Mouse (Mus musculus) forebrain, embryonic 15.5 days (tissue): ENCODE results near the gene Thsd4. TPM values are rescaled to one million over a fixed set of nuclear protein-coding genes. Genes with fewer than 3 reads are reported as not detected.

Experiments used
- ATAC-seq: fragments of 200-750 bp; cut with Nextera tagmentation; replicated peaks from 2 replicates; pipeline ENCODE4 v1.8.0; 2017; ENCODE audit warnings: mild to moderate bottlenecking, moderate TSS enrichment, moderate library complexity
- H3K27ac ChIP-seq: fragments of 300-500 bp; sonication (generic); replicated peaks from 2 replicates; pipeline ENCODE4 v1.5.1; 2015; ENCODE audit warnings: mild to moderate bottlenecking, inconsistent platforms
- H3K27me3 ChIP-seq: fragments of 300-500 bp; sonication (generic); 2 replicates; pipeline ENCODE4 v1.6.1; 2015; ENCODE audit warnings: inconsistent platforms
- H3K36me3 ChIP-seq: fragments of 300-500 bp; sonication (generic); 2 replicates; pipeline ENCODE4 v1.6.1; 2015; ENCODE audit warnings: mild to moderate bottlenecking, inconsistent platforms
- H3K4me1 ChIP-seq: fragments of 300-500 bp; sonication (generic); 2 replicates; pipeline ENCODE4 v1.6.1; 2015; ENCODE audit warnings: inconsistent platforms
- H3K4me2 ChIP-seq: fragments of 300-500 bp; sonication (generic); replicated peaks from 2 replicates; pipeline ENCODE4 v1.6.1; 2015; ENCODE audit warnings: mild to moderate bottlenecking, inconsistent platforms
- H3K4me3 ChIP-seq: fragments of 300-500 bp; sonication (generic); 2 replicates; pipeline ENCODE4 v1.5.1; 2015; ENCODE audit warnings: mild to moderate bottlenecking, inconsistent platforms
- H3K9ac ChIP-seq: fragments of 300-500 bp; sonication (generic); replicated peaks from 2 replicates; pipeline ENCODE4 v1.6.1; 2015; ENCODE audit warnings: mild to moderate bottlenecking, inconsistent platforms
- H3K9me3 ChIP-seq: fragments of 300-500 bp; sonication (generic); 2 replicates; pipeline ENCODE4 v1.6.1; 2016; ENCODE audit warnings: inconsistent platforms
- WGBS: fragments of 180-500 bp; shearing (Covaris S2); methylation state at CpG from one replicate; pipeline ENCODE4 v1.1.7; 2015; ENCODE audit warnings: mixed read lengths; 5-methylcytosine and 5-hydroxymethylcytosine counted together
- polyA plus RNA-seq: library from polyadenylated mRNA; unstranded; fragments of >200 nt; fragmentation: Nextera tagmentation; extraction: Ambion mirVana; gene quantifications from 2 replicates; pipeline ENCODE4 v1.2.1, GENCODE M21; 2015

The Thsd4 gene
- polyA plus RNA-seq, 1 experiment from 2014 or later, result 4.9 TPM

GRCm38 (mm10) chr9:60208843-60209242, 313.0 kb downstream of the Thsd4 start:
- Histone ChIP-seq H3K36me3 (no peaks in the 10 kb centered on the region), H3K9ac (no peak overlapping the region), H3K4me2 (no peak overlapping the region), H3K27ac (no peak overlapping the region), H3K4me1 (no peaks in the 10 kb centered on the region), H3K9me3 (no peaks in the 10 kb centered on the region), H3K4me3 (no peak overlapping the region), H3K27me3 (no peaks in the 10 kb centered on the region)
- 96% methylated on average over 1 of the region's 1 CpGs for WGBS
- ATAC-seq, result no peak

GRCm38 (mm10) chr9:60203141-60203540, 318.7 kb downstream of the Thsd4 start:
- no peaks in the 10 kb centered on the region for H3K4me1 ChIP-seq
- no peak overlapping the region for H3K9ac ChIP-seq
- H3K27me3 ChIP-seq, result no peaks in the 10 kb centered on the region
- H3K4me2 ChIP-seq, result no peak overlapping the region
- ATAC-seq, result no peak
- no peak overlapping the region for H3K27ac ChIP-seq
- H3K36me3 ChIP-seq, result no peaks in the 10 kb centered on the region
- WGBS, result 86% methylated on average over 7 of the region's 7 CpGs
- H3K9me3 ChIP-seq, result no peaks in the 10 kb centered on the region
- no peak overlapping the region for H3K4me3 ChIP-seq

GRCm38 (mm10) chr9:60200436-60200835, 321.4 kb downstream of the Thsd4 start:
- Histone ChIP-seq H3K9ac (no peak overlapping the region), H3K36me3 (no peaks in the 10 kb centered on the region), H3K9me3 (no peaks in the 10 kb centered on the region), H3K4me1 (no peaks in the 10 kb centered on the region), H3K4me2 (no peak overlapping the region), H3K27me3 (no peaks in the 10 kb centered on the region), H3K4me3 (no peak overlapping the region), H3K27ac (no peak overlapping the region)
- no peak for ATAC-seq
- 78% methylated on average over 2 of the region's 2 CpGs for WGBS

GRCm38 (mm10) chr9:60198530-60199200, 323.2 kb downstream of the Thsd4 start:
- Histone ChIP-seq H3K9ac (no peak overlapping the region), H3K27me3 (no peaks in the 10 kb centered on the region), H3K9me3 (no peaks in the 10 kb centered on the region), H3K4me1 (no peaks in the 10 kb centered on the region), H3K4me2 (no peak overlapping the region), H3K36me3 (no peaks in the 10 kb centered on the region), H3K4me3 (no peak overlapping the region), H3K27ac (no peak overlapping the region)
- no peak for ATAC-seq
- WGBS, result 94% methylated on average over 12 of the region's 12 CpGs

GRCm38 (mm10) chr9:60195502-60195901, 326.3 kb downstream of the Thsd4 start:
- 84% methylated on average over 2 of the region's 2 CpGs for WGBS

GRCm38 (mm10) chr9:60194905-60195304, 326.9 kb downstream of the Thsd4 start:
- Histone ChIP-seq H3K4me3 (no peak overlapping the region), H3K27ac (no peak overlapping the region), H3K9ac (no peak overlapping the region), H3K27me3 (no peaks in the 10 kb centered on the region), H3K4me1 (no peaks in the 10 kb centered on the region), H3K4me2 (no peak overlapping the region), H3K36me3 (no peaks in the 10 kb centered on the region), H3K9me3 (no peaks in the 10 kb centered on the region)
- WGBS, result 56% methylated on average over 6 of the region's 6 CpGs
- ATAC-seq, result no peak

More at GRCm38 (mm10) chr9:60195502-60195901, 326.3 kb downstream of the Thsd4 start:
- Histone ChIP-seq H3K27me3 (no peaks in the 10 kb centered on the region), H3K36me3 (no peaks in the 10 kb centered on the region), H3K4me3 (no peak overlapping the region), H3K4me1 (no peaks in the 10 kb centered on the region), H3K4me2 (no peak overlapping the region), H3K27ac (no peak overlapping the region), H3K9ac (no peak overlapping the region), H3K9me3 (no peaks in the 10 kb centered on the region)
- ATAC-seq, result no peak

GRCm38 (mm10) chr9:60192321-60192720, 329.5 kb downstream of the Thsd4 start:
- Histone ChIP-seq H3K27me3 (no peaks in the 10 kb centered on the region), H3K9me3 (no peaks in the 10 kb centered on the region), H3K4me3 (no peak overlapping the region), H3K36me3 (no peaks in the 10 kb centered on the region), H3K4me2 (no peak overlapping the region), H3K27ac (no peak overlapping the region), H3K9ac (no peak overlapping the region), H3K4me1 (no peaks in the 10 kb centered on the region)
- 83% methylated on average over 5 of the region's 5 CpGs for WGBS
- no peak for ATAC-seq

GRCm38 (mm10) chr9:60187437-60187836, 334.4 kb downstream of the Thsd4 start:
- ATAC-seq, result no peak
- Histone ChIP-seq H3K27ac (no peak overlapping the region), H3K9me3 (no peaks in the 10 kb centered on the region), H3K9ac (no peak overlapping the region), H3K27me3 (no peaks in the 10 kb centered on the region), H3K36me3 (no peaks in the 10 kb centered on the region), H3K4me1 (no peaks in the 10 kb centered on the region), H3K4me3 (no peak overlapping the region), H3K4me2 (no peak overlapping the region)
- WGBS, result 90% methylated on average over 2 of the region's 2 CpGs

- no peaks in the 10 kb centered on the region for H3K36me3 ChIP-seq
- H3K27ac ChIP-seq, result no peak overlapping the region
- H3K4me1 ChIP-seq, result no peaks in the 10 kb centered on the region
- no peak overlapping the region for H3K4me3 ChIP-seq
- 87% methylated on average over 7 of the region's 7 CpGs for WGBS
- H3K9me3 ChIP-seq, result no peaks in the 10 kb centered on the region
- H3K27me3 ChIP-seq, result no peaks in the 10 kb centered on the region
- H3K4me2 ChIP-seq, result no peak overlapping the region
- no peak for ATAC-seq
- H3K9ac ChIP-seq, result no peak overlapping the region
These were observed 334.9 kb downstream of the Thsd4 start for GRCm38 (mm10) chr9:60186948-60187347.

GRCm38 (mm10) chr9:60184083-60184482, 337.8 kb downstream of the Thsd4 start:
- H3K27ac ChIP-seq, result no peak overlapping the region
- no peaks in the 10 kb centered on the region for H3K9me3 ChIP-seq
- WGBS, result 73% methylated on average over 3 of the region's 3 CpGs
- H3K36me3 ChIP-seq, result no peaks in the 10 kb centered on the region
- no peak overlapping the region for H3K9ac ChIP-seq
- no peak overlapping the region for H3K4me3 ChIP-seq
- no peak for ATAC-seq
- H3K4me1 ChIP-seq, result no peaks in the 10 kb centered on the region
- H3K27me3 ChIP-seq, result no peaks in the 10 kb centered on the region
- H3K4me2 ChIP-seq, result no peak overlapping the region

- 93% methylated on average over 6 of the region's 6 CpGs for WGBS
- H3K4me1 ChIP-seq, result no peaks in the 10 kb centered on the region
These were observed 339.5 kb downstream of the Thsd4 start for GRCm38 (mm10) chr9:60182371-60182770.

GRCm38 (mm10) chr9:60180936-60181335, 340.9 kb downstream of the Thsd4 start:
- no peaks in the 10 kb centered on the region for H3K9me3 ChIP-seq
- WGBS, result 95% methylated on average over 3 of the region's 3 CpGs
- no peak overlapping the region for H3K4me2 ChIP-seq
- no peak overlapping the region for H3K9ac ChIP-seq
- no peak overlapping the region for H3K4me3 ChIP-seq
- no peaks in the 10 kb centered on the region for H3K36me3 ChIP-seq
- no peaks in the 10 kb centered on the region for H3K27me3 ChIP-seq
- H3K4me1 ChIP-seq, result no peaks in the 10 kb centered on the region
- ATAC-seq, result no peak
- H3K27ac ChIP-seq, result no peak overlapping the region

More at GRCm38 (mm10) chr9:60182371-60182770, 339.5 kb downstream of the Thsd4 start:
- Histone ChIP-seq H3K4me3 (no peak overlapping the region), H3K36me3 (no peaks in the 10 kb centered on the region), H3K27ac (no peak overlapping the region), H3K9ac (no peak overlapping the region), H3K4me2 (no peak overlapping the region), H3K27me3 (no peaks in the 10 kb centered on the region), H3K9me3 (no peaks in the 10 kb centered on the region)
- ATAC-seq, result no peak

- H3K4me3 ChIP-seq, result no peak overlapping the region
- H3K4me2 ChIP-seq, result no peak overlapping the region
- no peak for ATAC-seq
- no peaks in the 10 kb centered on the region for H3K9me3 ChIP-seq
- H3K27me3 ChIP-seq, result no peaks in the 10 kb centered on the region
- 90% methylated on average over 6 of the region's 6 CpGs for WGBS
- no peaks in the 10 kb centered on the region for H3K36me3 ChIP-seq
- H3K9ac ChIP-seq, result no peak overlapping the region
- no peak overlapping the region for H3K27ac ChIP-seq
- no peaks in the 10 kb centered on the region for H3K4me1 ChIP-seq
These were observed 341.7 kb downstream of the Thsd4 start for GRCm38 (mm10) chr9:60180114-60180513.
